Mouse (Mus musculus) kidney, adult 2 months (tissue): ENCODE measurements around the gene Cog1. TPM values are rescaled to one million over a fixed set of nuclear protein-coding genes. Genes with fewer than 3 reads are reported as not detected.

Experiments
- DNase-seq: peaks from one replicate; pipeline ENCODE4 v3.0.0; 2021
- H3K27ac ChIP-seq: fragments of 200-500 bp; 2 replicates; pipeline ENCODE4 v1.5.1; 2012; ENCODE audit warnings: low read depth, low read length, control low read depth, inconsistent platforms; ENCODE audit not compliant: insufficient read depth
- H3K27me3 ChIP-seq: fragments of 200-500 bp; replicated peaks from 2 replicates; pipeline ENCODE4 v1.6.1; 2012; ENCODE audit warnings: mild to moderate bottlenecking, moderate library complexity, low read length, inconsistent platforms; ENCODE audit not compliant: control insufficient read depth, insufficient read depth
- H3K36me3 ChIP-seq: fragments of 200-500 bp; 2 replicates; pipeline ENCODE4 v1.6.1; 2012; ENCODE audit warnings: mild to moderate bottlenecking, moderate library complexity, low read length, inconsistent platforms; ENCODE audit not compliant: control insufficient read depth, insufficient read depth
- H3K4me1 ChIP-seq: fragments of 200-500 bp; 2 replicates; pipeline ENCODE4 v1.6.1; 2011; ENCODE audit warnings: low read length; ENCODE audit not compliant: control insufficient read depth, insufficient read depth
- H3K4me3 ChIP-seq: fragments of 200-500 bp; 2 replicates; pipeline ENCODE4 v1.5.1; 2011; ENCODE audit warnings: mild to moderate bottlenecking, low read depth, low read length, control low read depth; ENCODE audit not compliant: insufficient read depth
- CTCF ChIP-seq: fragments of 200-500 bp; conservative IDR thresholded peaks from 2 replicates; pipeline ENCODE4 v1.5.1; 2011; ENCODE audit warnings: low read depth, mild to moderate bottlenecking, control low read depth, low read length, moderate library complexity, mixed read lengths; ENCODE audit not compliant: insufficient read depth, insufficient read length
- POLR2A ChIP-seq: fragments of 200-500 bp; IDR thresholded peaks from one replicate; pipeline ENCODE4 v1.6.1; 2011; ENCODE audit warnings: low read depth, low read length, control low read depth
- WGBS: fragments of 180-500 bp; shearing (Covaris S2); methylation state at CpG from one replicate; pipeline ENCODE4 v1.1.7; 2018; 5-methylcytosine and 5-hydroxymethylcytosine counted together
- polyA plus RNA-seq: library from polyadenylated mRNA; depleted of rRNA; stranded (reverse); fragments of >200 nt; gene quantifications from 2 replicates; pipeline ENCODE4 v1.2.3, GENCODE M21; 2012

Gene Cog1
- polyA plus RNA-seq, 1 experiment: 32.8 TPM

GRCm38 (mm10) chr11:113687031-113687430 lies 38.1 kb downstream of the Cog1 start:
- Histone ChIP-seq H3K4me1 (peaks cover 7% of the 10 kb centered on the region; the same call in 1 of the 2 replicates), H3K4me3 (no peak overlapping the region), H3K27ac (no peak overlapping the region), H3K27me3 (no peaks in the 10 kb centered on the region), H3K36me3 (no peaks in the 10 kb centered on the region)
- peak; percentile 33 for DNase-seq
- WGBS: 67% methylated on average over 2 of the region's 2 CpGs
- no peak for TF ChIP-seq POLR2A
- TF ChIP-seq CTCF: no peak

- no peak for DNase-seq
- H3K4me3 ChIP-seq: no peak overlapping the region
- H3K27ac ChIP-seq: no peak overlapping the region
- no peaks in the 10 kb centered on the region for H3K4me1 ChIP-seq
- WGBS: 82% methylated on average over 12 of the region's 12 CpGs
- TF ChIP-seq CTCF (no peak), POLR2A (no peak)
- no peaks in the 10 kb centered on the region for H3K36me3 ChIP-seq
- no peaks in the 10 kb centered on the region for H3K27me3 ChIP-seq
Observed at GRCm38 (mm10) chr11:113690506-113690905, 41.5 kb downstream of the Cog1 start.

GRCm38 (mm10) chr11:113691318-113691717 lies 42.3 kb downstream of the Cog1 start:
- WGBS: 76% methylated on average over 5 of the region's 5 CpGs
- no peaks in the 10 kb centered on the region for H3K27me3 ChIP-seq
- H3K4me3 ChIP-seq: no peak overlapping the region
- H3K27ac ChIP-seq: no peak overlapping the region
- H3K4me1 ChIP-seq: no peaks in the 10 kb centered on the region
- H3K36me3 ChIP-seq: no peaks in the 10 kb centered on the region
- TF ChIP-seq CTCF (no peak), POLR2A (no peak)
- DNase-seq: peak; percentile 75

GRCm38 (mm10) chr11:113691851-113692250 lies 42.9 kb downstream of the Cog1 start:
- no peak for TF ChIP-seq POLR2A
- no peak for TF ChIP-seq CTCF
- no peaks in the 10 kb centered on the region for H3K4me1 ChIP-seq
- H3K27ac ChIP-seq: no peak overlapping the region
- DNase-seq: no peak
- 71% methylated on average over 3 of the region's 3 CpGs for WGBS
- no peaks in the 10 kb centered on the region for H3K36me3 ChIP-seq
- no peaks in the 10 kb centered on the region for H3K27me3 ChIP-seq
- H3K4me3 ChIP-seq: no peak overlapping the region

GRCm38 (mm10) chr11:113697571-113697970 lies 48.6 kb downstream of the Cog1 start:
- Histone ChIP-seq H3K4me1 (no peaks in the 10 kb centered on the region), H3K27ac (no peak overlapping the region), H3K36me3 (no peaks in the 10 kb centered on the region), H3K27me3 (no peaks in the 10 kb centered on the region), H3K4me3 (no peak overlapping the region)
- no peak for DNase-seq
- TF ChIP-seq POLR2A: no peak
- TF ChIP-seq CTCF: no peak
- WGBS: 66% methylated on average over 5 of the region's 5 CpGs

GRCm38 (mm10) chr11:113698013-113698545 lies 49.1 kb downstream of the Cog1 start:
- Histone ChIP-seq H3K36me3 (no peaks in the 10 kb centered on the region), H3K4me1 (no peaks in the 10 kb centered on the region), H3K27me3 (no peaks in the 10 kb centered on the region), H3K4me3 (no peak overlapping the region), H3K27ac (no peak overlapping the region)
- WGBS: 24% methylated on average over 12 of the region's 12 CpGs
- DNase-seq: peak; percentile 93
- TF ChIP-seq CTCF (no peak), POLR2A (no peak)

- TF ChIP-seq POLR2A (no peak), CTCF (no peak)
- Histone ChIP-seq H3K36me3 (no peaks in the 10 kb centered on the region), H3K4me1 (no peaks in the 10 kb centered on the region), H3K4me3 (no peak overlapping the region), H3K27me3 (no peaks in the 10 kb centered on the region), H3K27ac (no peak overlapping the region)
- 73% methylated on average over 7 of the region's 7 CpGs for WGBS
- no peak for DNase-seq
Observed at GRCm38 (mm10) chr11:113699643-113700042, 50.7 kb downstream of the Cog1 start.

GRCm38 (mm10) chr11:113703758-113704157 lies 54.8 kb downstream of the Cog1 start:
- TF ChIP-seq CTCF (peak; percentile 100; the same call in 1 of the 2 replicates), POLR2A (no peak)
- Histone ChIP-seq H3K4me3 (no peak overlapping the region), H3K4me1 (no peaks in the 10 kb centered on the region), H3K27me3 (no peaks in the 10 kb centered on the region), H3K27ac (no peak overlapping the region), H3K36me3 (no peaks in the 10 kb centered on the region)
- peak; percentile 80 for DNase-seq
- 31% methylated on average over 5 of the region's 5 CpGs for WGBS
